Mouse (Mus musculus): Measurements from ENCODE around the gene 2900011O08Rik.

DNA sequence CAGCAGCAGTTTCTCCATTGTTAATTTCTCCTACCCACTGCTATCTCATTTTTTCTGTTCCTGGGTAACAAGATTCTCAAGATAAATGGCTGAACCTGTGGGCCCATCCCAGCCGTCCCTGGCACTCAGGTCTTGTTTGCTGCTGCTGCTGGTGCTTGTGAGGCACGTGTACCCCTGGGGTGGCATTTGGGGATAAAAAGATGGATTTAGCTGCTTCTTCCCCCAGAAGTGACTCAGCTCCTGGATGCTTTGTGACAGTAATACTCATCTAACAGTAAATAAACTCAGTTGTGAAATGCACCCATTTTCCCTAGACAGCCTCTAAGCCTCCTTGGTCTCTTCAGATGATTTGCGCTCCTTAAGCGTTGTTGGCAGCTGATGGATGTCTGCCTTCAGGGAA, 46.7 kb downstream of the 2900011O08Rik start:
- TF ChIP-seq CTCF (IDR thresholded peaks at IDR 0.05; ENCODE audit: extremely low read depth, insufficient read depth, low read length) (no peak), POLR2A (IDR thresholded peaks at IDR 0.05; ENCODE audit: extremely low read depth, insufficient read depth, low read length) (no peak)
